Mouse (Mus musculus): ENCODE data around the gene Mob4.
"Not testable (repeated sequence)": the region's sequence is repeated elsewhere in the genome, so short reads cannot be mapped to it uniquely, and the experiment has no call there.

GRCm38 (mm10) chr1:55124136-55124535 is 6.9 kb upstream of the Mob4 start:
- not testable (repeated sequence) for TF ChIP-seq CTCF (IDR thresholded peaks at IDR 0.05; ENCODE audit: borderline replicate concordance, extremely low read depth, insufficient read depth, insufficient read length); POLR2A (IDR thresholded peaks at IDR 0.05; ENCODE audit: borderline replicate concordance, extremely low read depth, insufficient read depth, insufficient read length, poor library complexity, severe bottlenecking)
